ENCODE assay signal across 8 mouse cellular contexts in the genomic region with DNA sequence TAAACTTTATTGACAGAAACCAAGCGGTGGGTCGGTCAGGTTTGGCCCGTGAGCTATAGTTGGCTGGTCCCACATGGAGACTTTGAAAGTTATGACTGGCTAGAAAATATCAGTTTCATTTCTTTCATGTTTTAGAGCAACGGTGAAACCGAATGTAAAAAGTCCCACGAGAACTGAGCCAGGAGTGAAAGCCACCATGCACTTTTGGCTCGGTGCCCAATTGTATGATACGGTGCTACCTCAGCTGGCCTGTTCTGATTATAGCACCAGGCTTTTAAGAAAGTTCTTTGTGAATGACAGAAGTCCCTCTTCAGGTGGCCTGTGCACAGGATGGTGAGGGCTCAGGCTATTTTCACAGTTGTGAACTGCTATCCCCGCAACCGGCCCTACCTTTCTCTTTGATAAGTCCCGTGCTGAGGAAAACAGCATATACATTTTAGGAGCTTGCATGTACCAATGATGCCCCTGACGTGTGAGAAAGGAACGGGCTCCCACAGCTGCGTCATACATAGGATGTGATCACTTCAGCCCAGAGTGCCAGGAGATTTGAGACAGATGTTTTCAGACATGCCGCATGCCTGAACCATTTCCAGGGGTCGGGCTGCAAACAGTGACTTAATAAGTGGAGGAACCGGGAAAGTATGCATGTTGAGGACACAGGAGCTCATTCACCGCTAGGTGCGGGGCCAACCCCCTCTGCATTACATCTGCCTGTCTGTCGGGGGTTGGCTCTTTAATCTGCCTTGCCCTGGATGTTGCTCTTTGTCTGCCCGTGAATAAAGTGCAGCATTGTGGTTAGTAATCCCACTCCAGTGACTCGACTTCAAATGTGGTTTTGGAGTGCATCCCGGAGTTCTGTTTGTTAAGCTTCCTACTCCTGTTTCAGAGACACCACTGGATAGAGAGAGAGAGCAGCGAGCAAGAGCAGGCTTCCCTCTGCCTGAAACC.
DNase-seq lines count a peak whose midpoint lies in the region; ATAC-seq lines count a peak whose summit lies in the region.

No protein-coding gene starts in this region.

- peak overlapping the region; percentile 40 for H3K4me2 ChIP-seq in forebrain, embryonic 16.5 days (ENCODE audit: low read length)
- peak overlapping the region; percentile 20; the same call in 1 of the 2 replicates for H3K4me2 ChIP-seq in midbrain, embryonic 11.5 days
- peak overlapping the region; percentile 49 for H3K4me2 ChIP-seq in stomach, embryonic 16.5 days (ENCODE audit: low read depth, low read length)

- H3K9ac ChIP-seq in forebrain, embryonic 16.5 days (replicated peaks; ENCODE audit: low read depth, low read length), result no peak overlapping the region
- H3K9ac ChIP-seq in midbrain, embryonic 11.5 days (ENCODE audit: low read length), result no peak overlapping the region
- no peak overlapping the region for H3K9ac ChIP-seq in stomach, embryonic 16.5 days (ENCODE audit: low read length)

- H3K4me3 ChIP-seq in forebrain, embryonic 16.5 days (replicated peaks; ENCODE audit: low read length), result 0 out of 2 replicates have a peak overlapping the region, but pooled peaks have one; percentile 2
- no peak overlapping the region for H3K4me3 ChIP-seq in midbrain, embryonic 11.5 days (ENCODE audit: low read depth, low read length)
- peak overlapping the region; percentile 24 for H3K4me3 ChIP-seq in stomach, embryonic 16.5 days (replicated peaks; ENCODE audit: low read length)

- intact Hi-C loops in heart, postnatal 36 days (cut with DNase I), result no loop called here

- WGBS in forebrain, embryonic 16.5 days, result 27% methylated on average over 24 of the region's 24 CpGs
- 51% methylated on average over 24 of the region's 24 CpGs for WGBS in midbrain, embryonic 11.5 days
- WGBS in stomach, embryonic 16.5 days, result 42% methylated on average over 24 of the region's 24 CpGs

- peaks cover 5% of the 10 kb centered on the region for H3K4me1 ChIP-seq in forebrain, embryonic 16.5 days (replicated peaks; ENCODE audit: control insufficient read depth, insufficient read depth, low read length)
- peaks cover 9% of the 10 kb centered on the region for H3K4me1 ChIP-seq in midbrain, embryonic 11.5 days (ENCODE audit: control insufficient read depth, insufficient read depth, low read length)
- H3K4me1 ChIP-seq in stomach, embryonic 16.5 days (ENCODE audit: control insufficient read depth, insufficient read depth, low read length), result peaks cover 19% of the 10 kb centered on the region

- peak; percentile 98 for DNase-seq in 3T3-L1 (ENCODE audit: low read depth, low spot score)
- peak; percentile 94 for DNase-seq in NIH3T3 (ENCODE audit: low read depth)
- peak; percentile 39 for DNase-seq in heart, postnatal 36 days
- DNase-seq in layer of hippocampus, adult 9-11 months, result peak; percentile 20
- peak; percentile 92 for DNase-seq in midbrain, embryonic 11.5 days (ENCODE audit: low spot score, missing footprints)
- DNase-seq in thymus, postnatal 4 days, result no peak

- no peak overlapping the region for H3K27ac ChIP-seq in forebrain, embryonic 16.5 days (ENCODE audit: low read length)
- no peak overlapping the region for H3K27ac ChIP-seq in midbrain, embryonic 11.5 days (ENCODE audit: low read depth, low read length)
- H3K27ac ChIP-seq in stomach, embryonic 16.5 days (ENCODE audit: low read length), result peak overlapping the region; percentile 72

- no peaks in the 10 kb centered on the region for H3K9me3 ChIP-seq in forebrain, embryonic 16.5 days (ENCODE audit: control insufficient read depth, low read length)
- H3K9me3 ChIP-seq in midbrain, embryonic 11.5 days (ENCODE audit: control insufficient read depth, low read length), result no peaks in the 10 kb centered on the region
- H3K9me3 ChIP-seq in stomach, embryonic 16.5 days (replicated peaks; ENCODE audit: control insufficient read depth, low read length), result no peaks in the 10 kb centered on the region

- H3K36me3 ChIP-seq in forebrain, embryonic 16.5 days (ENCODE audit: control insufficient read depth, insufficient read depth), result no peaks in the 10 kb centered on the region
- H3K36me3 ChIP-seq in midbrain, embryonic 11.5 days (ENCODE audit: control insufficient read depth, insufficient read depth, low read length), result no peaks in the 10 kb centered on the region
- H3K36me3 ChIP-seq in stomach, embryonic 16.5 days (ENCODE audit: control insufficient read depth, insufficient read depth, low read length), result no peaks in the 10 kb centered on the region

- no peaks in the 10 kb centered on the region for H3K27me3 ChIP-seq in forebrain, embryonic 16.5 days (replicated peaks; ENCODE audit: control insufficient read depth, insufficient read depth, low read length)
- H3K27me3 ChIP-seq in midbrain, embryonic 11.5 days (ENCODE audit: control insufficient read depth, insufficient read depth, low read length), result no peaks in the 10 kb centered on the region; the same call in 1 of the 2 replicates
- no peaks in the 10 kb centered on the region for H3K27me3 ChIP-seq in stomach, embryonic 16.5 days (ENCODE audit: control insufficient read depth, insufficient read depth, low read length)

- ATAC-seq in forebrain, embryonic 16.5 days, result peak; percentile 79
- ATAC-seq in midbrain, embryonic 11.5 days (ENCODE audit: low FRiP score), result peak; percentile 84
- peak; percentile 60 for ATAC-seq in stomach, embryonic 16.5 days (ENCODE audit: insufficient read depth, low FRiP score)
